Mouse (Mus musculus) cerebellum, postnatal 10 days (tissue): Measurements from ENCODE around the gene Tbc1d2.
"Not testable (repeated sequence)": the region's sequence is repeated elsewhere in the genome, so short reads cannot be mapped to it uniquely, and the experiment has no call there.

ENCODE experiments used
- DNase-seq, 2 experiments: peaks; one replicate each; pipeline ENCODE4 v3.0.0; 2021; ENCODE audit warnings: mixed read lengths in 2 of 2

Tbc1d2 gene

GRCm38 (mm10) chr4:46601258-46601843 is 48.7 kb downstream of the Tbc1d2 start:
- DNase-seq = peak; percentile 82 to 83

GRCm38 (mm10) chr4:46600473-46601257 is 49.3 kb downstream of the Tbc1d2 start:
- DNase-seq = peak in 1 of 2 experiments; percentile 7

GRCm38 (mm10) chr4:46599609-46600008 is 50.4 kb downstream of the Tbc1d2 start:
- not testable (repeated sequence) for DNase-seq

- peak in 1 of 2 experiments; percentile 10 for DNase-seq
Measured at GRCm38 (mm10) chr4:46598981-46599380, 51.0 kb downstream of the Tbc1d2 start.

- peak in 1 of 2 experiments; percentile 5 for DNase-seq
Measured at GRCm38 (mm10) chr4:46598111-46598510, 51.9 kb downstream of the Tbc1d2 start.

GRCm38 (mm10) chr4:46597286-46597961 is 52.6 kb downstream of the Tbc1d2 start:
- DNase-seq = peak in 1 of 2 experiments; percentile 23

GRCm38 (mm10) chr4:46596398-46596797 is 53.6 kb downstream of the Tbc1d2 start:
- peak; percentile 73 to 78 for DNase-seq

- peak in 1 of 2 experiments; percentile 1 for DNase-seq
Measured at GRCm38 (mm10) chr4:46594131-46594530, 55.9 kb downstream of the Tbc1d2 start.

GRCm38 (mm10) chr4:46593472-46593871 is 56.5 kb downstream of the Tbc1d2 start:
- peak in 1 of 2 experiments; percentile 3 for DNase-seq

- peak in 1 of 2 experiments; percentile 46 for DNase-seq
Measured at GRCm38 (mm10) chr4:46591833-46592520, 58.0 kb downstream of the Tbc1d2 start.

GRCm38 (mm10) chr4:46590810-46591209 is 59.2 kb downstream of the Tbc1d2 start:
- DNase-seq = no peak

- peak in 1 of 2 experiments; percentile 1 for DNase-seq
Measured at GRCm38 (mm10) chr4:46589946-46590684, 59.9 kb downstream of the Tbc1d2 start.

GRCm38 (mm10) chr4:46589151-46589550 is 60.9 kb downstream of the Tbc1d2 start:
- DNase-seq = peak in 1 of 2 experiments; percentile 1

- peak in 1 of 2 experiments; percentile 1 for DNase-seq
Measured at GRCm38 (mm10) chr4:46586473-46586872, 63.5 kb downstream of the Tbc1d2 start.

GRCm38 (mm10) chr4:46585811-46586190 is 64.2 kb downstream of the Tbc1d2 start:
- DNase-seq = peak; percentile 38 to 40

GRCm38 (mm10) chr4:46585041-46585810 is 64.8 kb downstream of the Tbc1d2 start:
- DNase-seq = peak in 1 of 2 experiments; percentile 8

GRCm38 (mm10) chr4:46584536-46584935 is 65.5 kb downstream of the Tbc1d2 start:
- not testable (repeated sequence) for DNase-seq

GRCm38 (mm10) chr4:46584084-46584483 is 65.9 kb downstream of the Tbc1d2 start:
- not testable (repeated sequence) for DNase-seq

- not testable (repeated sequence) for DNase-seq
Measured at GRCm38 (mm10) chr4:46582024-46582423, 68.0 kb downstream of the Tbc1d2 start.

- DNase-seq = not testable (repeated sequence)
Measured at GRCm38 (mm10) chr4:46581577-46581976, 68.4 kb downstream of the Tbc1d2 start.

- DNase-seq = not testable (repeated sequence)
Measured at GRCm38 (mm10) chr4:46580799-46581243, 69.2 kb downstream of the Tbc1d2 start.
